Mouse (Mus musculus): Measurements from ENCODE around the gene Nrxn1.

- TF ChIP-seq CTCF (conservative IDR thresholded peaks at IDR 0.05 in 1 of 2, IDR thresholded peaks at IDR 0.05 in 1 of 2; ENCODE audit: low read depth in 2 of 2, low read length in 2 of 2) (no peak), RAD21 (IDR thresholded peaks at IDR 0.05; ENCODE audit: low read depth, low read length) (no peak), JUND (conservative IDR thresholded peaks at IDR 0.05; ENCODE audit: low read depth, low read length) (no peak), EP300 (IDR thresholded peaks at IDR 0.05; ENCODE audit: low read length) (no peak), POLR2A (IDR thresholded peaks at IDR 0.05; ENCODE audit: low read depth, low read length) (no peak), USF1 (IDR thresholded peaks at IDR 0.05; ENCODE audit: low read depth, low read length) (no peak), CHD2 (IDR thresholded peaks at IDR 0.05; ENCODE audit: low read length) (no peak), POLR2AphosphoS2 (IDR thresholded peaks at IDR 0.05; ENCODE audit: low read depth, low read length) (no peak), E2F4 (IDR thresholded peaks at IDR 0.05; ENCODE audit: insufficient replicate concordance, low read depth, low read length) (no peak), TCF12 (IDR thresholded peaks at IDR 0.05; ENCODE audit: low read depth, low read length) (no peak), SMC3 (IDR thresholded peaks at IDR 0.05; ENCODE audit: low read depth, low read length) (no peak), CHD1 (IDR thresholded peaks at IDR 0.05; ENCODE audit: low read depth, low read length) (no peak), NELFE (IDR thresholded peaks at IDR 0.05; ENCODE audit: low read depth, low read length) (no peak)
These were observed 180.5 kb downstream of the Nrxn1 start for GRCm38 (mm10) chr17:90912341-90912740.
